Mouse (Mus musculus) skeletal muscle tissue, adult 2 months (tissue): ENCODE data around the gene Lpar3.
"Not testable (repeated sequence)": the region's sequence is repeated elsewhere in the genome, so short reads cannot be mapped to it uniquely, and the experiment has no call there.

Experiments used
- DNase-seq: peaks from one replicate; pipeline ENCODE4 v3.0.0-alpha.2; 2012; ENCODE audit warnings: low read depth, low spot score

The Lpar3 gene

GRCm38 (mm10) chr3:146209759-146210158 is 11.0 kb upstream of the Lpar3 start:
- DNase-seq: not testable (repeated sequence)

GRCm38 (mm10) chr3:146211141-146211747 is 9.5 kb upstream of the Lpar3 start:
- no peak for DNase-seq

- no peak for DNase-seq
Measured at GRCm38 (mm10) chr3:146211964-146212363, 8.8 kb upstream of the Lpar3 start.

- no peak for DNase-seq
Measured at GRCm38 (mm10) chr3:146213336-146213735, 7.4 kb upstream of the Lpar3 start.

- no peak for DNase-seq
Measured at GRCm38 (mm10) chr3:146216561-146216960, 4.2 kb upstream of the Lpar3 start.

- DNase-seq: no peak
Measured at GRCm38 (mm10) chr3:146224271-146224670, 3.5 kb downstream of the Lpar3 start.

- no peak for DNase-seq
Measured at GRCm38 (mm10) chr3:146225061-146225761, 4.4 kb downstream of the Lpar3 start.

GRCm38 (mm10) chr3:146227427-146227826 is 6.7 kb downstream of the Lpar3 start:
- DNase-seq: no peak

- DNase-seq: no peak
Measured at GRCm38 (mm10) chr3:146228559-146229310, 8.0 kb downstream of the Lpar3 start.

GRCm38 (mm10) chr3:146232708-146233107 is 11.9 kb downstream of the Lpar3 start:
- DNase-seq: no peak

- DNase-seq: no peak
Measured at GRCm38 (mm10) chr3:146233741-146234140, 13.0 kb downstream of the Lpar3 start.

- DNase-seq: no peak
Measured at GRCm38 (mm10) chr3:146234530-146234929, 13.8 kb downstream of the Lpar3 start.

GRCm38 (mm10) chr3:146236280-146236679 is 15.5 kb downstream of the Lpar3 start:
- no peak for DNase-seq

GRCm38 (mm10) chr3:146237676-146238075 is 16.9 kb downstream of the Lpar3 start:
- DNase-seq: no peak

GRCm38 (mm10) chr3:146244630-146245029 is 23.9 kb downstream of the Lpar3 start:
- DNase-seq: no peak

- DNase-seq: no peak
Measured at GRCm38 (mm10) chr3:146246557-146246956, 25.8 kb downstream of the Lpar3 start.

- DNase-seq: no peak
Measured at GRCm38 (mm10) chr3:146246992-146247391, 26.2 kb downstream of the Lpar3 start.

GRCm38 (mm10) chr3:146249895-146250294 is 29.1 kb downstream of the Lpar3 start:
- no peak for DNase-seq

GRCm38 (mm10) chr3:146251771-146252170 is 31.0 kb downstream of the Lpar3 start:
- DNase-seq: no peak

- DNase-seq: no peak
Measured at GRCm38 (mm10) chr3:146253736-146254320, 33.1 kb downstream of the Lpar3 start.

GRCm38 (mm10) chr3:146255123-146255522 is 34.4 kb downstream of the Lpar3 start:
- no peak for DNase-seq

- no peak for DNase-seq
Measured at GRCm38 (mm10) chr3:146257483-146258122, 36.8 kb downstream of the Lpar3 start.
